Mouse (Mus musculus) cerebellum, postnatal 14 days (tissue): ENCODE measurements at regions not wholly inside any gene's neighbourhood (a gene's known extent, or its start where the extent isn't known, plus 50 kb on each side); places are given as distances from the start of the nearest gene placed in this dataset.

Experiments
- DNase-seq, 2 experiments: peaks; one replicate each; pipeline ENCODE4 v3.0.0; 2021; ENCODE audit warnings: mixed read lengths in 2 of 2

- no peak for DNase-seq
Observed at GRCm38 (mm10) chr14:76780572-76781523, 224.2 kb upstream of the Serp2 start.

- DNase-seq: no peak
Observed at GRCm38 (mm10) chr14:76778541-76779399, 222.1 kb upstream of the Serp2 start.

- no peak for DNase-seq
Observed at GRCm38 (mm10) chr14:76775387-76775924, 218.8 kb upstream of the Serp2 start.

GRCm38 (mm10) chr14:76772781-76773438 lies 216.2 kb upstream of the Serp2 start:
- DNase-seq: peak in 1 of 2 experiments; percentile 38

GRCm38 (mm10) chr14:76770106-76770505 lies 213.4 kb upstream of the Serp2 start:
- no peak for DNase-seq

GRCm38 (mm10) chr14:76767301-76767700 lies 210.6 kb upstream of the Serp2 start:
- no peak for DNase-seq

- DNase-seq: no peak
Observed at GRCm38 (mm10) chr14:76766186-76766713, 209.6 kb upstream of the Serp2 start.

- DNase-seq: peak; percentile 34 to 45
Observed at GRCm38 (mm10) chr14:76765094-76765504, 208.4 kb upstream of the Serp2 start.

GRCm38 (mm10) chr14:76764390-76764796 lies 207.7 kb upstream of the Serp2 start:
- no peak for DNase-seq

- no peak for DNase-seq
Observed at GRCm38 (mm10) chr14:76763539-76763938, 206.8 kb upstream of the Serp2 start.

- no peak for DNase-seq
Observed at GRCm38 (mm10) chr14:76762777-76763176, 206.1 kb upstream of the Serp2 start.

- DNase-seq: no peak
Observed at GRCm38 (mm10) chr14:76761691-76762090, 205.0 kb upstream of the Serp2 start.

GRCm38 (mm10) chr14:76761274-76761673 lies 204.6 kb upstream of the Serp2 start:
- DNase-seq: no peak

- DNase-seq: no peak
Observed at GRCm38 (mm10) chr14:76760509-76761023, 203.9 kb upstream of the Serp2 start.

GRCm38 (mm10) chr14:76759377-76759776 lies 202.7 kb upstream of the Serp2 start:
- DNase-seq: no peak

- DNase-seq: no peak
Observed at GRCm38 (mm10) chr14:76758589-76758988, 201.9 kb upstream of the Serp2 start.

- no peak for DNase-seq
Observed at GRCm38 (mm10) chr14:76755591-76756376, 199.1 kb upstream of the Serp2 start.

- no peak for DNase-seq
Observed at GRCm38 (mm10) chr14:76753734-76754133, 197.0 kb upstream of the Serp2 start.

- DNase-seq: peak; percentile 88 to 91
Observed at GRCm38 (mm10) chr14:76749178-76749577, 192.5 kb upstream of the Serp2 start.

- no peak for DNase-seq
Observed at GRCm38 (mm10) chr14:76748711-76749110, 192.0 kb upstream of the Serp2 start.

GRCm38 (mm10) chr14:76747814-76748213 lies 191.1 kb upstream of the Serp2 start:
- DNase-seq: no peak
